Mouse (Mus musculus) B cell, adult (primary cell): ENCODE results near the gene Prr5l. TPM values are rescaled to one million over a fixed set of nuclear protein-coding genes. Genes with fewer than 3 reads are reported as not detected.

ENCODE experiments used
- total RNA-seq: library from RNA; stranded (reverse); gene quantifications from 4 replicates; pipeline ENCODE4 v1.2.4, GENCODE M21; 2023; ENCODE audit not compliant: inconsistent age

The Prr5l gene
- total RNA-seq, result 0.32 to 1.3 TPM (median 0.90 TPM) in 3 of 4 replicates, not detected in the other

DNA sequence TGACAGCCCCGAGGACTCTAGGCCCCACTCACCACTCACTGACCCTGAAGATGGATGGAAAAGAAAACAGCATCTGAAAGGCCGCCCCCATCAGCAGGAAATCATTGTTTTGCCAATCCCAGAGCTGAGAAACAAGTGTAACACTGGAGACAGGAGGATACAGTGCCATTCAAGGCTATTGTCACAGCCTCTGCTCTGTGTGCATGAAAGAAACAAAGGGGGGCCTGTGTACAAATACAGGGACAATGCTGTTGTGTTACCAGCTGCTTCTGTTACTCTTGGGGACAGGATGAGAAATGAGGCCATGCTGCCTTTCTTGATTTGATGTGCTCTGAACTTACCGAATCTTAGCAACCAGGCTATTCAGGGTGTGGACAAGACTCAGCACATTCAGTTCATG, at the start of gene Prr5l:
Gene Prr5l (minus strand): TSS at position 30 of the 400 bp plus-strand sequence.

GRCm38 (mm10) chr2:101885768-101886438, 3.1 kb upstream of the Prr5l start, which contains the start of gene Commd9:
TSS of gene Commd9 (plus strand) at chr2:101886247.

GRCm38 (mm10) chr2:101678236-101679021, 204.4 kb downstream of the Prr5l start, which contains the start of gene Traf6:
TSS of gene Traf6 (plus strand) at chr2:101678429.

Other genes with a start within 250 kb of the Prr5l start
- 0.60 to 2.5 TPM (median 1.3 TPM) in 4 replicates for gene Rag1, start 233.5 kb downstream of the Prr5l start, total RNA-seq
- 1.2 to 3.0 TPM in 2 of 4 replicates, not detected in the others for gene B230118H07Rik, start 233.5 kb downstream of the Prr5l start, total RNA-seq
- 53.9 to 58.6 TPM (median 56.5 TPM) in 4 replicates for gene Traf6, start 204.6 kb downstream of the Prr5l start, total RNA-seq
- gene Commd9, start 3.2 kb upstream of the Prr5l start, total RNA-seq, result 16.7 to 22.9 TPM (median 19.9 TPM) in 4 replicates